Mouse (Mus musculus) kidney, embryonic 15.5 days (tissue): ENCODE results near the gene Cdk2. TPM values are rescaled to one million over a fixed set of nuclear protein-coding genes. Genes with fewer than 3 reads are reported as not detected.

Experiments used
- ATAC-seq: fragments of 200-750 bp; cut with Nextera tagmentation; replicated peaks from 2 replicates; pipeline ENCODE4 v1.8.0; 2017; ENCODE audit warnings: moderate TSS enrichment; ENCODE audit not compliant: low FRiP score
- H3K27ac ChIP-seq: fragments of 300-500 bp; sonication (generic); 2 replicates; pipeline ENCODE4 v1.5.1; 2015; ENCODE audit warnings: mild to moderate bottlenecking, inconsistent platforms
- H3K27me3 ChIP-seq: fragments of 300-500 bp; sonication (generic); 2 replicates; pipeline ENCODE4 v1.6.1; 2015; ENCODE audit warnings: inconsistent platforms
- H3K36me3 ChIP-seq: fragments of 300-500 bp; sonication (generic); 2 replicates; pipeline ENCODE4 v1.6.1; 2015; ENCODE audit warnings: inconsistent platforms
- H3K4me1 ChIP-seq: fragments of 300-500 bp; sonication (generic); 2 replicates; pipeline ENCODE4 v1.6.1; 2015; ENCODE audit warnings: inconsistent platforms
- H3K4me2 ChIP-seq: fragments of 300-500 bp; sonication (generic); 2 replicates; pipeline ENCODE4 v1.6.1; 2015; ENCODE audit warnings: moderate library complexity, mild to moderate bottlenecking, inconsistent platforms
- H3K4me3 ChIP-seq: fragments of 300-500 bp; sonication (generic); replicated peaks from 2 replicates; pipeline ENCODE4 v1.5.1; 2015; ENCODE audit warnings: mild to moderate bottlenecking, inconsistent platforms
- H3K9ac ChIP-seq: fragments of 300-500 bp; sonication (generic); 2 replicates; pipeline ENCODE4 v1.6.1; 2015; ENCODE audit warnings: mild to moderate bottlenecking, inconsistent platforms
- H3K9me3 ChIP-seq: fragments of 300-500 bp; sonication (generic); replicated peaks from 2 replicates; pipeline ENCODE4 v1.6.1; 2016; ENCODE audit warnings: inconsistent platforms
- WGBS: fragments of 180-500 bp; shearing (Covaris S2); methylation state at CpG from one replicate; pipeline ENCODE4 v1.1.7; 2015; ENCODE audit warnings: mixed read lengths; 5-methylcytosine and 5-hydroxymethylcytosine counted together
- polyA plus RNA-seq: library from polyadenylated mRNA; unstranded; fragments of >200 nt; fragmentation: Nextera tagmentation; extraction: Ambion mirVana; gene quantifications from 2 replicates; pipeline ENCODE4 v1.2.1, GENCODE M21; 2015

The Cdk2 gene
- polyA plus RNA-seq: 106 and 107 TPM in 2 replicates

DNA sequence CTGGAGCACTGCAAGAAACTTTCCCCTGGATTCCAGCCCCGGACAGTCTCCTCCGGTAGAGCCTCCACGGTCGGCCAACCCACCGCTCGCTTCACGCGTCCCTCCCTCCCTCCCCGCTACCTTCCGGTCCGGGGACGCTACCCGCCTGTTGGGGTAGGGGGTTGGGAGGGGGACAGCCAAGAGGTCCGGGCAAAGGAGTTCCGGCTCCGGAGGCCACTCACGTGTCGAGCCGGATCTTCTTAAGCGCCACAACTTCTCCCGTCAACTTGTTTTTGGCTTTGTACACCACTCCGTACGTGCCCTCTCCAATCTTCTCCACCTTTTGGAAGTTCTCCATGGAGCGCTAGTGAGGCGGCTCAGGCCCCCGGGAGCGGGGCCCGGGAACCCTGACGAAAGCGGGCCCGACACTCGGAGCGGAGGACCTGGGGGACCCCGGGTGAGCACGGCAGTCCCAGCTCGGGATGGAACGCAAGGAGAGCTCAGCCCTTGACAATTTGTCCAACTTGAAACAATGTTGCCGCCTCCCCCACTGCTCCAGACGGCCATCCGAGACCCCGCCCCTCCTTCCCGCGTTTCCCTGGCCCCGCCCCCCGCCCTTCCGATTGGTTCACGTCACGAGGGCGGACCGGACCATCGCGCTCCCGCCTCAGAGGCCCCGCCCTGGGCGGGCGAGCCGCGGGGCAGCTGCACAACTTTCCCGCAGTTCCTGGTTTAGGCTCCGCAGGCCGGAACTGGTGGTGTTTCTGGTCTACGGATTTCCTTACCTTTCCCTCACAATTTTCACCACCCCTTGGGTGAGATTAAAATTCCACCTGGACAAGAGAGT lies at the start of gene Cdk2:
Cdk2 (minus strand) TSS at position 541 of the 826 bp plus-strand sequence.
- Histone ChIP-seq H3K36me3 (peaks cover 35% of the 10 kb centered on the region), H3K27me3 (no peaks in the 10 kb centered on the region), H3K4me3 (peak within 1 kb of the TSS; percentile 74), H3K4me1 (peaks cover 32% of the 10 kb centered on the region), H3K9me3 (no peaks in the 10 kb centered on the region), H3K9ac (peak within 1 kb of the TSS; percentile 79), H3K4me2 (peak within 1 kb of the TSS; percentile 66), H3K27ac (peak within 1 kb of the TSS; percentile 99)
- peak; percentile 91 for ATAC-seq
- WGBS: under 1% methylated on average over 62 of the region's 62 CpGs

GRCm38 (mm10) chr10:128748252-128748864 lies 43.5 kb upstream of the Cdk2 start:
- under 1% methylated on average over 37 of the region's 37 CpGs for WGBS
- peak overlapping the region; percentile 81 for H3K9ac ChIP-seq
- peaks cover 35% of the 10 kb centered on the region for H3K4me1 ChIP-seq
- peak; percentile 85 for ATAC-seq
- H3K27ac ChIP-seq: peak overlapping the region; percentile 99
- H3K9me3 ChIP-seq: no peaks in the 10 kb centered on the region
- H3K27me3 ChIP-seq: peaks cover 2% of the 10 kb centered on the region; the same call in 1 of the 2 replicates
- peaks cover 9% of the 10 kb centered on the region for H3K36me3 ChIP-seq
- H3K4me2 ChIP-seq: peak overlapping the region; percentile 89
- peak overlapping the region; percentile 87 for H3K4me3 ChIP-seq

DNA sequence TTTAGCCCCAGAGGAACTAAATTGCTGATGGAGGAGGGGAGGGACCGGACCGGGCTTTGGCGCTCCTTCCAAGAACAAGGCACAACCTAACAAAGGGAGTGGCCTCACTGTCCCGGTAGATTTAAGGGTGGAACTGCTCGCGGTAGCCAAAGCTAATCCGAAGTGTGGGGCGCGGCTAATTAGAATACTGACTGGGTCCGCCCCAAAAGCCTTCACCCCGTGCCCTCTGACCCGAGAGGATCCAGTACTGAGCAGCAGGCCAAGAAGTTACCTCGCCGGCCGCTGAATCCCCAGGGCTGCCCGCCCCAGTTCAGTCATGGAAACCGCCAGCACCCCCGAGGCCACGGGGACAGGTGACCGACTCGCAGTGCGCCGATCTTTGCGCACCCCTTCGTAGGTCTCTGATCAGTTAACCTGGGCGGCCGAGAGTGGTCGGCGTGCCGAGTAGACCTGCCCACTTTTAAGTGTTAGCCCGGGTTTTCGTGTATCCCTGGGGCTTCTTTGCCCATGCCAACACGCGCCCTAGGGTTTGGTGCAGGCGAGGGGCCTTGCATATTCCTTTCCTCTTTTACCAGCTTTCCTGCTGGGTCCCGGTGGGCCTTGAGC lies 42.9 kb upstream of the Cdk2 start, which contains the start of gene Pym1:
Pym1 (plus strand) TSS at position 244 of the 606 bp plus-strand sequence.
- H3K9me3 ChIP-seq: no peaks in the 10 kb centered on the region
- peaks cover 41% of the 10 kb centered on the region for H3K4me1 ChIP-seq
- H3K4me3 ChIP-seq: peak within 1 kb of the TSS; percentile 87
- under 1% methylated on average over 36 of the region's 36 CpGs for WGBS
- H3K36me3 ChIP-seq: peaks cover 3% of the 10 kb centered on the region; the same call in 1 of the 2 replicates
- peak; percentile 82 for ATAC-seq
- peak within 1 kb of the TSS; percentile 89 for H3K4me2 ChIP-seq
- H3K27me3 ChIP-seq: peaks cover 8% of the 10 kb centered on the region; the same call in 1 of the 2 replicates
- peak within 1 kb of the TSS; percentile 99 for H3K27ac ChIP-seq
- H3K9ac ChIP-seq: peak within 1 kb of the TSS; percentile 81

GRCm38 (mm10) chr10:128746972-128747645 lies 42.3 kb upstream of the Cdk2 start:
- Histone ChIP-seq H3K9ac (peak overlapping the region; percentile 81), H3K27ac (peak overlapping the region; percentile 99), H3K27me3 (peaks cover 14% of the 10 kb centered on the region), H3K9me3 (no peaks in the 10 kb centered on the region), H3K4me3 (peak overlapping the region; percentile 87), H3K4me2 (peak overlapping the region; percentile 89), H3K4me1 (peaks cover 44% of the 10 kb centered on the region), H3K36me3 (no peaks in the 10 kb centered on the region)
- no peak for ATAC-seq
- WGBS: 40% methylated on average over 9 of the region's 9 CpGs

GRCm38 (mm10) chr10:128745946-128746613 lies 41.2 kb upstream of the Cdk2 start:
- Histone ChIP-seq H3K27ac (no peak overlapping the region), H3K4me2 (no peak overlapping the region), H3K9ac (no peak overlapping the region), H3K4me3 (no peak overlapping the region), H3K9me3 (no peaks in the 10 kb centered on the region), H3K36me3 (no peaks in the 10 kb centered on the region), H3K4me1 (peaks cover 44% of the 10 kb centered on the region), H3K27me3 (peaks cover 20% of the 10 kb centered on the region)
- 90% methylated on average over 10 of the region's 10 CpGs for WGBS
- ATAC-seq: no peak

- Histone ChIP-seq H3K27ac (peak within 1 kb of the TSS; percentile 56), H3K9me3 (no peaks in the 10 kb centered on the region), H3K4me2 (peak within 1 kb of the TSS; percentile 94), H3K27me3 (peaks cover 20% of the 10 kb centered on the region), H3K36me3 (no peaks in the 10 kb centered on the region), H3K9ac (peak within 1 kb of the TSS; percentile 71), H3K4me3 (peak within 1 kb of the TSS; percentile 68), H3K4me1 (peaks cover 38% of the 10 kb centered on the region)
- 25% methylated on average over 18 of the region's 18 CpGs for WGBS
- ATAC-seq: no peak
Measured at GRCm38 (mm10) chr10:128744680-128745601, 40.1 kb upstream of the Cdk2 start, which contains the start of gene Dgka. Gene Dgka, minus strand, starts transcription at chr10:128744855.

GRCm38 (mm10) chr10:128744211-128744610 lies 39.4 kb upstream of the Cdk2 start:
- peaks cover 31% of the 10 kb centered on the region for H3K4me1 ChIP-seq
- H3K9me3 ChIP-seq: no peaks in the 10 kb centered on the region
- peak overlapping the region; percentile 68 for H3K4me3 ChIP-seq
- 19% methylated on average over 8 of the region's 8 CpGs for WGBS
- ATAC-seq: no peak
- H3K27me3 ChIP-seq: peaks cover 20% of the 10 kb centered on the region
- H3K27ac ChIP-seq: peak overlapping the region; percentile 54
- peak overlapping the region; percentile 71 for H3K9ac ChIP-seq
- H3K4me2 ChIP-seq: peak overlapping the region; percentile 94
- no peaks in the 10 kb centered on the region for H3K36me3 ChIP-seq

- Histone ChIP-seq H3K9me3 (no peaks in the 10 kb centered on the region), H3K27ac (peak overlapping the region; percentile 54), H3K4me3 (peak overlapping the region; percentile 68), H3K4me1 (peaks cover 28% of the 10 kb centered on the region), H3K36me3 (no peaks in the 10 kb centered on the region), H3K27me3 (peaks cover 20% of the 10 kb centered on the region), H3K9ac (peak overlapping the region; percentile 71), H3K4me2 (peak overlapping the region; percentile 94)
- ATAC-seq: peak; percentile 50
- under 1% methylated on average over 37 of the region's 37 CpGs for WGBS
Measured at GRCm38 (mm10) chr10:128743791-128744191, 39.0 kb upstream of the Cdk2 start.

- Histone ChIP-seq H3K36me3 (no peaks in the 10 kb centered on the region), H3K27me3 (peaks cover 20% of the 10 kb centered on the region), H3K9me3 (no peaks in the 10 kb centered on the region), H3K9ac (peak overlapping the region; percentile 71), H3K4me1 (peaks cover 28% of the 10 kb centered on the region), H3K4me3 (peak overlapping the region; percentile 68), H3K27ac (peak overlapping the region; percentile 54; the same call in 1 of the 2 replicates), H3K4me2 (peak overlapping the region; percentile 94)
- no peak for ATAC-seq
- WGBS: 7% methylated on average over 7 of the region's 7 CpGs
Measured at GRCm38 (mm10) chr10:128743235-128743634, 38.4 kb upstream of the Cdk2 start.

GRCm38 (mm10) chr10:128742616-128743015 lies 37.8 kb upstream of the Cdk2 start:
- ATAC-seq: no peak
- Histone ChIP-seq H3K4me3 (peak overlapping the region; percentile 68; the same call in 1 of the 2 replicates), H3K27me3 (peaks cover 20% of the 10 kb centered on the region), H3K4me2 (peak overlapping the region; percentile 94), H3K36me3 (no peaks in the 10 kb centered on the region), H3K9ac (0 out of 2 replicates have a peak overlapping the region, but pooled peaks have one; percentile 71), H3K9me3 (no peaks in the 10 kb centered on the region), H3K4me1 (peaks cover 31% of the 10 kb centered on the region), H3K27ac (no peak overlapping the region)
- 30% methylated on average over 4 of the region's 4 CpGs for WGBS
